Mouse (Mus musculus) small intestine, adult 2 months (tissue): Measurements from ENCODE around the gene Slc35f4.

Experiments
- CTCF ChIP-seq: fragments of 200-500 bp; IDR thresholded peaks from 2 replicates; pipeline ENCODE4 v1.5.1; 2012; ENCODE audit warnings: low read depth, mild to moderate bottlenecking, control low read depth, inconsistent platforms, low read length, moderate library complexity, mixed read lengths; ENCODE audit not compliant: insufficient replicate concordance, insufficient read length; ENCODE audit errors: extremely low read depth
- POLR2A ChIP-seq: fragments of 200-500 bp; IDR thresholded peaks from 2 replicates; pipeline ENCODE4 v1.6.1; 2012; ENCODE audit warnings: low read depth, mild to moderate bottlenecking, control low read depth, inconsistent platforms, low read length, moderate library complexity

DNA sequence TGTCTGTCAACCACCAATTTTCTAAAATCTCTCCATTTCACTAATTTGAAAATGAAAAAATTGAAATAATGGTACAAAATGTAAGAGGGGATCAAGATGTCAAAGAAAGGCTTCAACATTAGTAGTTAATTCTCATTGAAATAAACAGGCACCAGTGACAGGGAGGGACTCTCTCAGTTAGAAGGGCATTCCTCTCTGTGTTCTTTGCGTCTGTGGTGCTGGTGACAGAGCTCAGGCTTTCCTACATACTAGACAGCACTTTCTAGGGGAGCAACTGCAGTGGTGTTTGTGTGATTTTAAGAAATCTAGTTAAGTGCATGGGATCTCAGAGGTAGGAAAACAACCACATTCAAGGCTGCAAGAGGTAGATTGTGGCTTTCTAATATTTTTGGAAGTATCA is 214.3 kb downstream of the Slc35f4 start:
- TF ChIP-seq CTCF (no peak), POLR2A (no peak)
